Mouse (Mus musculus): ENCODE results near the gene Slc10a7. TPM values are rescaled to one million over a fixed set of nuclear protein-coding genes. Genes with fewer than 3 reads are reported as not detected.

The Slc10a7 gene
- total and polyA plus RNA-seq, 3 experiments: 13.7 to 27.3 TPM; not detected in 1

DNA sequence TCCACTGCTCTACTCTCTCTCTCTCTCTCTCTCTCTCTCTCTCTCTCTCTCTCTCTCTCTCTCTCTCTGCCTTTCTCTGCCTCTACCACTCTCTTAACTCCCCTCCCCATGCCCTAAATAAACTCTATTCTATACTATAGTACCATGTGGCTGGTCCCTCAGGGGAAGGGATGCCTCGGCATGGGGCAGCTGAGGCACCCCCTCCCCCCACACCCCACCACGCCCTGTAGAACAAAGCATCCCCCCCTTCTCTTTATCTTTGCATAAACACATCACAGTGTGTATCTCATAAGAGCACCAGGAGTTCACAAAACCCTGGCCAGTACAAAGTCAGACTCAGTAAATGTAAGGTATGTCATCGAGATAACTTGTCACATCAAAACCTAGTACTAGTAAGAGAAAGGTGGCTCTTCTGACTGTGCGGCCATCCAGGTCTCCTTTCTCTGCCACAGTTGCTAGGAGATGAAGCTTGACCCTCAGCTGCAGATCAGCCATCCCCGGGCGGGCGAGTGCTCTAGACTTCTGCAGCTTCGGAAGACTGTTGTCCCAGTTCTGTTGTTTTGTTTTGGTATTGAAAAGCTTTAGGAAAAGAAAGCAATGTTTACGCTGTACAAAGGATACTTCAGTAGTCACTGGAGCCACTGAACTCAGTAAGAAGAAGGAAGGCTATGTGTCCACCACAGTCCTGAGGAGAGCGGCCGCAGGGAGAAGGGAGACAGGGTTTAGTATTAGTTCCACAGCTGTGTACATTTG, 194.1 kb downstream of the Slc10a7 start:
- H3K4me3 ChIP-seq (ENCODE audit: control insufficient read depth in 1 of 2, insufficient read depth in 1 of 2, low read depth in 2 of 2, low read length in 2 of 2): no peak overlapping the region
- no peak overlapping the region for H3K27ac ChIP-seq (ENCODE audit: control insufficient read depth, low read depth, low read length)
- no peak overlapping the region for H3K9ac ChIP-seq (ENCODE audit: control insufficient read depth, low read depth, low read length, poor library complexity, severe bottlenecking)
- TF ChIP-seq SMC3 (IDR thresholded peaks at IDR 0.05; ENCODE audit: low read depth, low read length): no peak
- no peak for TF ChIP-seq CTCF (IDR thresholded peaks at IDR 0.05 in 2 of 3, conservative IDR thresholded peaks at IDR 0.05 in 1 of 3; ENCODE audit: control insufficient read depth in 1 of 3, insufficient read depth in 1 of 3, low read depth in 2 of 3, low read length in 3 of 3, poor library complexity in 1 of 3, severe bottlenecking in 1 of 3)
- TF ChIP-seq MYB (IDR thresholded peaks at IDR 0.05; ENCODE audit: low read depth, low read length): no peak
- no peak for TF ChIP-seq JUND (IDR thresholded peaks at IDR 0.05; ENCODE audit: low read depth, low read length)
- no peak for TF ChIP-seq TBP (IDR thresholded peaks at IDR 0.05; ENCODE audit: low read depth, low read length)
- TF ChIP-seq ZMIZ1 (IDR thresholded peaks at IDR 0.05; ENCODE audit: low read depth, low read length): no peak
- no peak for TF ChIP-seq RCOR1 (IDR thresholded peaks at IDR 0.05; ENCODE audit: low read depth, low read length)
- no peak for TF ChIP-seq MEF2A (IDR thresholded peaks at IDR 0.05; ENCODE audit: extremely low read depth, insufficient replicate concordance, low read depth, low read length, poor library complexity, severe bottlenecking)
- TF ChIP-seq BHLHE40 (IDR thresholded peaks at IDR 0.05; ENCODE audit: borderline replicate concordance, low read depth, low read length): no peak
- no peak for TF ChIP-seq ZNF384 (IDR thresholded peaks at IDR 0.05; ENCODE audit: low read depth, low read length)
- no peak for TF ChIP-seq KAT2A (conservative IDR thresholded peaks at IDR 0.05; ENCODE audit: low read depth, low read length)
- TF ChIP-seq HCFC1 (IDR thresholded peaks at IDR 0.05; ENCODE audit: low read depth, low read length): no peak
- TF ChIP-seq RAD21 (IDR thresholded peaks at IDR 0.05; ENCODE audit: low read depth, low read length): no peak
- no peak for TF ChIP-seq MXI1 (IDR thresholded peaks at IDR 0.05; ENCODE audit: low read depth, low read length)
- TF ChIP-seq ETS1 (IDR thresholded peaks at IDR 0.05; ENCODE audit: low read depth, low read length): no peak
- no peak for TF ChIP-seq TAL1 (IDR thresholded peaks at IDR 0.05; ENCODE audit: low read length)
- no peak for TF ChIP-seq MYC (IDR thresholded peaks at IDR 0.05; ENCODE audit: low read depth, low read length)
- no peak for TF ChIP-seq NRF1 (IDR thresholded peaks at IDR 0.05; ENCODE audit: insufficient read depth, low read depth, low read length, poor library complexity, severe bottlenecking)
- TF ChIP-seq TCF12 (IDR thresholded peaks at IDR 0.05; ENCODE audit: low read depth, low read length): no peak
- no peaks in the 10 kb centered on the region for H3K9me3 ChIP-seq (replicated peaks; ENCODE audit: insufficient read depth, low read length)
- peaks cover 0 to 6% of the 10 kb centered on the region in 2 experiments; a peak in 2 of 4 replicates for H3K36me3 ChIP-seq (ENCODE audit: control insufficient read depth in 1 of 2, insufficient read depth in 2 of 2, low read length in 2 of 2)
- no peak for DNase-seq (ENCODE audit: low read depth, low spot score)
- no peaks in the 10 kb centered on the region for H3K27me3 ChIP-seq (ENCODE audit: control insufficient read depth in 1 of 2, insufficient read depth in 2 of 2, low read length in 2 of 2)
- no peaks in the 10 kb centered on the region for H3K4me1 ChIP-seq (ENCODE audit: control insufficient read depth in 1 of 2, insufficient read depth in 2 of 2, low read length in 2 of 2)
- no peaks in the 10 kb centered on the region for H3K79me2 ChIP-seq (ENCODE audit: control insufficient read depth, insufficient read depth, low read length, poor library complexity)

DNA sequence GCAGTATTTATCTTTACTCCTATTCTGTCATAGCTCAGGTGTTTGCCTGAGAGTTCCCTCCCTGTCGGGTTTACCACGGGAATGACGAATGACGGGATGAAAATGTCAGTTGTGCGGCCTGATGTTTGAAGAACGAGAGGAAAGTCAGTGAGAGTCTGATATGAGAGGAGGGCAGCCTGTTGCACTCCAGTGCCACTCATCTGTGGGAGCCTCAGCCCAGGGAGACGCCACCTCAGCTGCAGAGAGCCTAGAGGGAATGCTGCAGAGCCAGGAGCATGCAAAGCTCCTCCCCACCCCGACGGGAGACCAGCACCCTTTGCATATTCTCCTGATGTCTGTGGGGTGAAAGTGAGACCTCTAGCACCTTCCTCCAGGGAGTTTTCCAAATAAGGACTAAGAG, 196.8 kb downstream of the Slc10a7 start:
- Histone ChIP-seq H3K27me3 (ENCODE audit: control insufficient read depth in 1 of 2, insufficient read depth in 2 of 2, low read length in 2 of 2) (no peaks in the 10 kb centered on the region), H3K36me3 (ENCODE audit: control insufficient read depth in 1 of 2, insufficient read depth in 2 of 2, low read length in 2 of 2) (0 out of 4 replicates have a peak, but pooled peaks cover 0 to 4% of the 10 kb centered on the region in 2 experiments), H3K79me2 (ENCODE audit: control insufficient read depth, insufficient read depth, low read length, poor library complexity) (no peaks in the 10 kb centered on the region), H3K9ac (ENCODE audit: control insufficient read depth, low read depth, low read length, poor library complexity, severe bottlenecking) (no peak overlapping the region), H3K27ac (ENCODE audit: control insufficient read depth, low read depth, low read length) (no peak overlapping the region), H3K4me3 (ENCODE audit: control insufficient read depth in 1 of 2, insufficient read depth in 1 of 2, low read depth in 2 of 2, low read length in 2 of 2) (no peak overlapping the region), H3K9me3 (replicated peaks; ENCODE audit: insufficient read depth, low read length) (no peaks in the 10 kb centered on the region), H3K4me1 (ENCODE audit: control insufficient read depth in 1 of 2, insufficient read depth in 2 of 2, low read length in 2 of 2) (no peaks in the 10 kb centered on the region)
- no peak for DNase-seq (ENCODE audit: low read depth, low spot score)
- TF ChIP-seq POLR2AphosphoS2 (IDR thresholded peaks at IDR 0.05; ENCODE audit: low read length) (no peak), ETS1 (IDR thresholded peaks at IDR 0.05; ENCODE audit: low read depth, low read length) (no peak), SMC3 (IDR thresholded peaks at IDR 0.05; ENCODE audit: low read depth, low read length) (no peak), ZNF384 (IDR thresholded peaks at IDR 0.05; ENCODE audit: low read depth, low read length) (no peak), HCFC1 (IDR thresholded peaks at IDR 0.05; ENCODE audit: low read depth, low read length) (no peak), ZMIZ1 (IDR thresholded peaks at IDR 0.05; ENCODE audit: low read depth, low read length) (no peak), MAFK (IDR thresholded peaks at IDR 0.05; ENCODE audit: borderline replicate concordance, low read depth, low read length) (no peak), TCF12 (IDR thresholded peaks at IDR 0.05; ENCODE audit: low read depth, low read length) (no peak), JUND (IDR thresholded peaks at IDR 0.05; ENCODE audit: low read depth, low read length) (no peak), MAX (IDR thresholded peaks at IDR 0.05; ENCODE audit: low read length) (no peak), EP300 (IDR thresholded peaks at IDR 0.05; ENCODE audit: low read depth in 1 of 2, low read length in 2 of 2) (no peak), SIN3A (IDR thresholded peaks at IDR 0.05; ENCODE audit: low read length) (no peak), POLR2AphosphoS5 (IDR thresholded peaks at IDR 0.05; ENCODE audit: borderline replicate concordance, low read depth, low read length) (no peak), MYC (IDR thresholded peaks at IDR 0.05; ENCODE audit: low read depth, low read length) (no peak), CTCF (IDR thresholded peaks at IDR 0.05 in 2 of 3, conservative IDR thresholded peaks at IDR 0.05 in 1 of 3; ENCODE audit: control insufficient read depth in 1 of 3, insufficient read depth in 1 of 3, low read depth in 2 of 3, low read length in 3 of 3, poor library complexity in 1 of 3, severe bottlenecking in 1 of 3) (no peak), NRF1 (IDR thresholded peaks at IDR 0.05; ENCODE audit: insufficient read depth, low read depth, low read length, poor library complexity, severe bottlenecking) (no peak), RAD21 (IDR thresholded peaks at IDR 0.05; ENCODE audit: low read depth, low read length) (no peak), MXI1 (IDR thresholded peaks at IDR 0.05; ENCODE audit: low read depth, low read length) (no peak), MYB (IDR thresholded peaks at IDR 0.05; ENCODE audit: low read depth, low read length) (no peak)

Measured in MEL (cell line).